Mouse (Mus musculus): ENCODE results near the gene Gm20388.

The Gm20388 gene

DNA sequence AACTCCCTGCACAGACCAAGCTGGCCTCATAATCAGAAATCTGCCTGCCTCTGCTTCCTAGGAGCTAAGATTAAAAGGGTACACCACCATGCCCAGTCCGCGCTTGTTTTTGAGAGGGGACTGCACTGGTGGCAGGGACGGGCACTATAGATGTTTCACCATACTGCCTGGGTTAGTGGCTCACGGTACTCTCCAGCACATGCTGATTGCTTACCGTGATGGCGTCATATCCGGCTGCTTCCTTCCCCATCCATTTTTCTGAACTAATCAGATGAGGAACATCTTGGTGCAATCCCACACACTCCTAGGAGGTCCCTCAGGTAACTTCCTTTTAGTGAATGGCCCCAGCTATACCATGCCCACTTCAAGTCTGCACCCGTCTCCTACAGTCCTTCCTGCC is 134.3 kb downstream of the Gm20388 start:
- no peak for DNase-seq (ENCODE audit: low read depth, low spot score)

DNA sequence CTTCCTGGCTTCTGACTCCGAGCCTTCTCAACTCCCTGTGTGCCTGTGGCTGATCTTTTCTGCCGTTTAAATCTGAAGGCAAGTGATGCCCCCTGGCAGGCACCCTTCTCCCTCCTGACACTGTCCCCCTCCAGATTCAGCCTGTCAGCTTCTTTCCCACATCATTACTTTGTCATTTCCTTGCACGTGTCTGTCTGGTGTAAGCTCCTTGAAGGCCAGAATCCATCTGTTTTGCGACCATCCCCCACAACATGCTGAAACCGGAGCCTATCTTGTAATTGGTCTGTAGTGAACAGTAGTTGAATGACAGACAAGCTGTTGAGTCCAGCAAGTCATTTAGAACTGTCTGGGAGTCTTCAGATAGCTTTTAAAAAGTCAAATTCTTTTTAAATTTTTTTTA is 134.8 kb downstream of the Gm20388 start:
- DNase-seq (ENCODE audit: low read depth, low spot score) = no peak

- no peak for DNase-seq (ENCODE audit: low read depth, low spot score)
Measured at GRCm38 (mm10) chr8:120046258-120047020, 135.8 kb downstream of the Gm20388 start.

DNA sequence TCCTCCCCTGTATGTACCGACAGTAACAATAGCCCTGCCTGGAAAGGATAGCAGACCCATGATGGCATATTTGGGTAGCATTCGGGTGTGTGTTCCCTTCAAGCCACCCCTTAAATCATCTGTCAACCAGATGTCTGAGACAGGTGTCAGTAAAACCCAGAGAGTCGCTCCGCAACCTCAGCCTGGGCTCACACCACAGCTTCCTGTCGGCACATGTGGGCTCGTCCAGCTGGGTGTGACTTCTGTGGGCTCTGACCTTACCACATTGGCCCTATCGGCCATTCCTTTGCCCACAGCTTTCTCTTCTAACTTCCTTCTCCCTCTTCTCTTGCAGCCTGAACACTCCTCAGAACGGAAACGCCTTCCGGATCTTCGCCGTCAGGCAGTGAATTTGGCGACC is 139.3 kb downstream of the Gm20388 start:
- DNase-seq (ENCODE audit: low read depth, low spot score) = no peak

- DNase-seq (ENCODE audit: low read depth, low spot score) = no peak
Measured at GRCm38 (mm10) chr8:120050376-120050775, 139.7 kb downstream of the Gm20388 start.

DNA sequence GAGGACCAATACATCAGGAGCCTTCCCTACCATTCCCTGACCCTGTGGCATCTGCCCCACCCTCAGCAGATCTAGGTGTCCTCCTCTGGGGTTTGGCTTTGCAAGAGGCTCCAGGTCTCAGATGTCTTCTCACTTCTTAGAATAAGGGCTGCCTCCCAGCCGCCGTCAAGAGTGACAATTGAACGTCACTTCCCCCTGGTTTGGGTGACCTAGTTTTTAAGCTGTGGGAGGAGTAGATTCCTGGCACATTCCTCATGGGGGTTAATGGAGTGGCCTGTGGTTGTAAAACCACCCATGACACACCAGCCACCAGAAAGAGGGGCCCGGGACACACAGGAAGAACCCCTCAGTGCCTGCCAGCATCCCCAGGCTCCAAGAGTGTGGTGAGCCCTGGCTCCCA is 140.4 kb downstream of the Gm20388 start:
- no peak for DNase-seq (ENCODE audit: low read depth, low spot score)

GRCm38 (mm10) chr8:120051908-120052307 is 141.3 kb downstream of the Gm20388 start:
- DNase-seq (ENCODE audit: low read depth, low spot score) = no peak

- no peak for DNase-seq (ENCODE audit: low read depth, low spot score)
Measured at GRCm38 (mm10) chr8:120052318-120052717, 141.7 kb downstream of the Gm20388 start.

DNA sequence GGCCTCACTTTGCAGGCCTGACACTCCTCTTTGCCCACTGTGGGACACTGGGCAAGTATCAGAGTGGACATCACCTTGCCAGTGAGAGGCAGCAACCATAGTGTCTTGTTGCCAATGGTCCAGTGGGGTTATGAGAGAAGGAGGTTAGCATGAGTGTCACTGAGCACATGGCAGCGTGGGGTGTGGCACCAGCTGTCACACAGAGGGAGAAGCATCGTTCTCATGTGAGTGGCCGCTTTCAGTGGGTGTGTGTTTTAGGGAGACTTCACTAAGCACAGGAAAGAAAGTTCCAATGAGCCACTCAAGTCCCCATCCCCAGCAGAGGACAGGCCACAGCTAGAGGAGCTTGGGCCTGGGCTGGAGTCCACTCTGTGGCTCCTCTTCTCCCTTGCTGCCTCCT is 144.2 kb downstream of the Gm20388 start:
- DNase-seq (ENCODE audit: low read depth, low spot score) = no peak

DNA sequence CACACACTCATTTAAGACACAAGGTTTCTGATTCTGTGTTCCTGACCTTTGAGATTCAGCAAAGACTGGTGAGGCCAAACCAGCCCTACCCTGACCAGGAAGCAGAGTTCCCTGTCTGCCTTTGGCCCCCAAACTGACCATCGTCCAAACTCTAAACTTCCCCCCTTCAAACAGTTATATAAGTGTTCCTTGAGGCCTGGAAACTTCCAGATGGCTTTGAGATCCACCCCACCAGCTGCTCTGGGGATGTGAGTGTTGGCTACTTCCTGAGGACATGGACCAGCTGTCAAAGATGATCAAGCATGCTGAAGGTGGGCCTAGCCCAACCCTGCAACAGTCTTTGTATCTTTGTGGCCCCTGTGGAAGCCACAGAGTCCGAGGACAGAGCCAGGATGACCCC is 146.4 kb downstream of the Gm20388 start:
- DNase-seq (ENCODE audit: low read depth, low spot score) = no peak

GRCm38 (mm10) chr8:120062742-120063141 is 152.1 kb downstream of the Gm20388 start:
- no peak for DNase-seq (ENCODE audit: low read depth, low spot score)

GRCm38 (mm10) chr8:120063326-120063725 is 152.7 kb downstream of the Gm20388 start:
- DNase-seq (ENCODE audit: low read depth, low spot score) = no peak

GRCm38 (mm10) chr8:120065611-120066010 is 155.0 kb downstream of the Gm20388 start:
- no peak for DNase-seq (ENCODE audit: low read depth, low spot score)

GRCm38 (mm10) chr8:120066226-120066625 is 155.6 kb downstream of the Gm20388 start:
- DNase-seq (ENCODE audit: low read depth, low spot score) = no peak

GRCm38 (mm10) chr8:120067936-120068668 is 157.5 kb downstream of the Gm20388 start:
- no peak for DNase-seq (ENCODE audit: low read depth, low spot score)

GRCm38 (mm10) chr8:120071684-120072083 is 161.0 kb downstream of the Gm20388 start:
- DNase-seq (ENCODE audit: low read depth, low spot score) = peak; percentile 54

DNA sequence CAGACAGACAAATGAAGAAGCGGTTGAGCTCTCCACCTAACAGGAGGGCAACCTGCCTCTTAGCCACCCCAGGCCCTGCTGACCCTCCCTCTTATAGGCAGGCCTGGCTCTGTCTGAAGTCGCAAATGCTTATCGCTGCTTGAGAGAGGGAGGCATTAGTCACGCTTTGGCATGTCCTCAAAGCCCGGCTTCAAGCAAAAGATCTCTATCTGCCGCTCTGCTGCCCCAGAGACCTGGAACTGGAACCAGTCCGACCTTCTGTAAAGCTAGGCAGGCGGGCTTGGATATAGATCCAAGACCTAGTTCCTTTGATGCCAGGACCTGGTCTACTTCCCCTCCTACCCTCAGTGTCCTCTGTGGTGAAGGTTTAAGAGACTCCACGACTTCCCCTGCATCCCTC is 161.6 kb downstream of the Gm20388 start:
- DNase-seq (ENCODE audit: low read depth, low spot score) = no peak

DNA sequence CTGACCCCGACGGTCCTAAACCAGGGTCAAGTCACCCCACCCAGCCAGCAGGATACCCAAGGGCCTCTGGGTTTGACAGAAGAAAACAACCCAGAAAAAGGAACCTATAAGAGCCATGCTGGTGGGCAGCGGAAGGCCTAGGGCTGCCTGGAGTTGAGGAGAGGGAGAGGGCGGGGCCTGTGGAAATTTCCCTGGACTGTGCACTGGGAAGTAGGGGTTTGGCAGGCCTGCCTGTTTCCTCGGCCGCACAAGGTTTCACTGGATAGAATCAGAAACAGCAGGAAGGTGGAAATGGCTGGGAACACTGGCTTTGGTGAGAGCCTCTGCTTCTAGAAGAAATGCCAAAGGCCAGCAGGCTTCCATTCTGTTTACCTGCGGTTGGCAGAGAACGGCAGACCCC is 162.2 kb downstream of the Gm20388 start:
- DNase-seq (ENCODE audit: low read depth, low spot score) = no peak

GRCm38 (mm10) chr8:120074516-120074915 is 163.9 kb downstream of the Gm20388 start:
- DNase-seq (ENCODE audit: low read depth, low spot score) = no peak

DNA sequence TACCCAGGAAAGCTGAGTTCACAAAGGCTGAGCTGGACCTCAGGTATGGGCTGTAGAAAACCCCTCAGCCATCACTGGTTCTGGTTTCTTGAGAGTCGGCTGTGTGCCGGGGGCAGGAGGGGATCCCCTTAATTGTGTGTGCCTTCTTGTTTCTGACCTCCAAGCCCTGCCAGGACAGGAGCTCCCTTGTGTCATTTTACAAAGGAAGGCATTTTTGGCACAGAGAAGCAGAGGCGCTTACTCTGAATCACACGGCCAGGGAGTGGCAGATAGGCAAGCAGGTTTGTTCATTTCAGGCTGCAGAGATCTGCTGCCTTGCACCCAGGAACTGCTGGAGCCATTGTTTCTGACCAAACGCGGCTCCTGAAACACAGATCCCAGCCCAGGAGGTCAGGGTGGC is 164.7 kb downstream of the Gm20388 start:
- DNase-seq (ENCODE audit: low read depth, low spot score) = no peak

DNA sequence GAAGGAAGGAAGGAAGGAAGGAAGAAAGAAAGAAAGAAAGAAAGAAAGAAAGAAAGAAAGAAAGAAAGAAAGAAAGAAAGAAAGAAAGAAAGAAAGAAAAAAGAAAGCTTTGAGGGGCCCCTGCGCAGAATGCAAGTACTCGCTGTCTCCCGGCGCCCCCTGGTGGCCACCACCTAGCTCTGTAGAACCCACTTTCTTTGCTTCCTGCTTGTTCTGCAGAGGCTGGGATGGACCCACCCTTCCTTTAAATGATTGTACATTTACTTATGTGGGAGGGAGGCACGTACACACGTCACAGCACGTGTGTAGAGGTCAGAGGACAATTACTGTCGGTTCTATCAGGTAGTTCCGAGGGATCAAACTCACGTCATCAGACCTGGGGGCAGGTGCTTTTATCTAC is 167.4 kb downstream of the Gm20388 start:
- peak; percentile 33 for DNase-seq (ENCODE audit: low read depth, low spot score)

DNA sequence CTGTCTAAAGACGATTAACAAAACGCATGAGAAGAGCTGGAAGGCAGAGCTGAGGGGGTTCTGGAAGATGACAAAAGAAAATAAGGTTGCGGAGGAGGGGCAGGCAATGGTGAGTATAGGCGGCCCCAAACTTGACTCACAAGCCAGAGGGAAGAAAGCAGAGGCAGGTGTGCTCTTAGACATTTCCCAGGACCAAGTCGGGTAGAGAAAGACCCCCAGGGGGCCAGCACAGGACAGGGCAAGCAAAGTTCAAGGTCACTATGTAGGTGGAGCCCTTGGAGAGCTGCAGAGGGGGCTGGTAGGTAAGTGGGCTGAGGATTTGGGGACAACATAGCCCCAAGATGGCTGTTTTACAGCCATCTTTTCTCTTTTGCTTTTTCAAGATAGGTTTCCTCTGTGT is 168.7 kb downstream of the Gm20388 start:
- no peak for DNase-seq (ENCODE audit: low read depth, low spot score)

DNA sequence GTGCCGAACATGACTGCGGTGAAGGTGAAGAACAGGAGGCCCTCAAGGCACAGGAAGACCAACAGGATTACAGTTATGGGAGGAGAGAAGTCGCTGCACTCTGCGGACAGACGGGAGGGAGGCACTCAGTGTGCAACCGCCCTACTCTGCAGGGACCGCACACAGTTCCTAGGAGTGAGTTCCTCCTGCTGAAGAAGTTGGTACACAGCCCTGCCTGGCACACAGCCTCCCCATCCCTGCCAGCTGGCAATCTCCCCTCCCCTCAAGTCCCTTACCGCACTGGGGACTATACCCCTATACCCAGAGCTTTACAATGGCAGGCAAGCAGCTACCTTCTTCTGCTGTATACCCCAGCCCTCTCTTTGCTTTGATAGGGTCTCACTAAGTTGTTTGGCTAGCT is 172.6 kb downstream of the Gm20388 start:
- DNase-seq (ENCODE audit: low read depth, low spot score) = no peak

Data from c-Kit-negative CD71-positive TER-119-positive erythroid progenitor cells, embryonic 14.5 days (primary cell).